Mouse (Mus musculus): Measurements from ENCODE around the gene Zfp575. TPM values are rescaled to one million over a fixed set of nuclear protein-coding genes. Genes with fewer than 3 reads are reported as not detected.

Zfp575 gene
- total RNA-seq (2023), result under 1 TPM in 1 of 2 experiments, not detected in 1; 0.13 TPM

GRCm38 (mm10) chr7:24587330-24588105 lies at the start of gene Zfp575, which contains the start of gene Ethe1:
Gene Zfp575, minus strand, starts transcription at chr7:24587641.
Gene Ethe1, plus strand, starts transcription at chr7:24587543.

GRCm38 (mm10) chr7:24636264-24636663 lies 48.8 kb upstream of the Zfp575 start, which contains the start of gene Lypd3:
Gene Lypd3, plus strand, starts transcription at chr7:24636550.

GRCm38 (mm10) chr7:24610144-24610878 lies 22.9 kb upstream of the Zfp575 start, which contains the start of gene Phldb3:
Gene Phldb3, plus strand, starts transcription at chr7:24610763.

GRCm38 (mm10) chr7:24546068-24546614 lies 41.3 kb downstream of the Zfp575 start, which contains the start of the genes Pinlyp and Xrcc1:
Gene Pinlyp, minus strand, starts transcription at chr7:24546118.
Gene Xrcc1, plus strand, starts transcription at chr7:24546289.

Other genes starting within 250 kb of the Zfp575 start
- not detected for gene Lypd5, start 238.4 kb downstream of the Zfp575 start, total RNA-seq (2023)
- gene Kcnn4, start 217.4 kb downstream of the Zfp575 start, total RNA-seq (2023), result 10 to 100 TPM; 10.4 to 15.7 TPM
- 10 to 100 TPM; 51.5 to 57.8 TPM for gene Smg9, start 188.0 kb downstream of the Zfp575 start, total RNA-seq (2023)
- gene Irgc1, start 135.3 kb downstream of the Zfp575 start, total RNA-seq (2023), result 1 to 10 TPM; 2.1 to 2.6 TPM
- gene Plaur, start 125.2 kb downstream of the Zfp575 start, total RNA-seq (2023), result 1,000 to 10,000 TPM in 1 of 2 experiments, 100 to 1,000 TPM in 1; 962 to 1,297 TPM
- not detected for gene Cadm4, start 105.6 kb downstream of the Zfp575 start, total RNA-seq (2023)
- gene Zfp428, start 80.6 kb downstream of the Zfp575 start, total RNA-seq (2023), result 1 to 10 TPM in 1 of 2 experiments, under 1 TPM in 1; 0.31 to 1.2 TPM
- gene AC161166.1, start 75.2 kb downstream of the Zfp575 start, total RNA-seq (2023), result not detected
- 1 to 10 TPM; 6.0 to 6.2 TPM for gene Irgq, start 57.0 kb downstream of the Zfp575 start, total RNA-seq (2023)
- not detected for gene Pinlyp, start 41.5 kb downstream of the Zfp575 start, total RNA-seq (2023)
- gene Xrcc1, start 41.4 kb downstream of the Zfp575 start, total RNA-seq (2023), result 10 to 100 TPM; 27.4 to 33.8 TPM
- gene Ethe1, start 98 bp downstream of the Zfp575 start, total RNA-seq (2023), result 10 to 100 TPM; 71.6 to 77.0 TPM
- gene Phldb3, start 23.1 kb upstream of the Zfp575 start, total RNA-seq (2023), result 1 to 10 TPM; 5.7 to 5.8 TPM
- gene Lypd3, start 48.9 kb upstream of the Zfp575 start, total RNA-seq (2023), result not detected
- not detected for gene Tex101, start 89.0 kb upstream of the Zfp575 start, total RNA-seq (2023)
- gene BC049730, start 121.6 kb upstream of the Zfp575 start, total RNA-seq (2023), result 1 to 10 TPM in 1 of 2 experiments, under 1 TPM in 1; 0.97 to 2.1 TPM
- gene Gm4763, start 139.3 kb upstream of the Zfp575 start, total RNA-seq (2023), result 1 to 10 TPM; 8.0 to 9.5 TPM
- 1,000 to 10,000 TPM; 1,138 to 1,339 TPM for gene Cd177, start 172.7 kb upstream of the Zfp575 start, total RNA-seq (2023)
- gene Ceacam10, start 189.6 kb upstream of the Zfp575 start, total RNA-seq (2023), result 10 to 100 TPM; 74.1 to 80.0 TPM